Mouse (Mus musculus) brain, embryonic 14.5 days (tissue): Measurements from ENCODE around the gene Hoxd8.

Source experiments
- CTCF ChIP-seq: fragments of 200-500 bp; IDR thresholded peaks from 2 replicates; pipeline ENCODE4 v1.5.1; 2012; ENCODE audit warnings: inconsistent platforms, mild to moderate bottlenecking, moderate library complexity, borderline replicate concordance; ENCODE audit not compliant: insufficient read depth, insufficient read length; ENCODE audit errors: extremely low read depth
- POLR2A ChIP-seq: fragments of 200-500 bp; IDR thresholded peaks from 2 replicates; pipeline ENCODE4 v1.6.1; 2012; ENCODE audit warnings: mild to moderate bottlenecking, inconsistent platforms, borderline replicate concordance; ENCODE audit not compliant: poor library complexity, insufficient read depth, insufficient read length, severe bottlenecking; ENCODE audit errors: extremely low read depth

GRCm38 (mm10) chr2:74679980-74680379 is 24.4 kb upstream of the Hoxd8 start:
- no peak for TF ChIP-seq POLR2A
- TF ChIP-seq CTCF = no peak
